ENCODE assay signal across 17 mouse cellular contexts in genomic region chr1:91404976-91405375, GRCm38 (mm10). TPM values are rescaled to one million over a fixed set of nuclear protein-coding genes. Genes with fewer than 3 reads are reported as not detected.
"Had no signal": no experiment of that assay in that cellular context is flagged by ENCODE, and none has a peak within 500 bp of the region (broad histone marks: within the 10 kb centered on the region; RNA-seq: fewer than 3 reads in every experiment).

No protein-coding gene starts in this region.

- H3K4me3 ChIP-seq: left cerebral cortex, adult 2 months; limb, embryonic 12.5 days; midbrain, embryonic 10.5 days; myocyte; neural tube, embryonic 15.5 days had no signal

- H3K4me1 ChIP-seq: limb, embryonic 12.5 days; midbrain, embryonic 10.5 days; neural tube, embryonic 15.5 days had no signal

- H3K36me3 ChIP-seq: limb, embryonic 12.5 days; midbrain, embryonic 10.5 days; neural tube, embryonic 15.5 days had no signal

- H3K9ac ChIP-seq: liver, embryonic 14.5 days; neural tube, embryonic 15.5 days had no signal

- ATAC-seq: intestine, postnatal 0 days had no signal

- H3K27me3 ChIP-seq: neural tube, embryonic 15.5 days had no signal

- H3K9me3 ChIP-seq: limb, embryonic 12.5 days; midbrain, embryonic 10.5 days; neural tube, embryonic 15.5 days had no signal

- DNase-seq: kidney, adult 9 months; kidney, postnatal 10 days; kidney, postnatal 4 days; midbrain, embryonic 14.5 days; right cerebral cortex, adult 18-20 months; right cerebral cortex, postnatal 25 days; thymus, adult 18-20 months; thymus, postnatal 14 days had no signal

- H3K4me2 ChIP-seq: limb, embryonic 12.5 days; neural tube, embryonic 15.5 days had no signal

- H3K27ac ChIP-seq: left cerebral cortex, adult 2 months; limb, embryonic 12.5 days; liver, embryonic 14.5 days; midbrain, embryonic 10.5 days; neural tube, embryonic 15.5 days had no signal

RNA-seq across cellular contexts. Expression of gene Erfe, which starts 38.7 kb away (rescaled TPM):
- total RNA-seq: layer of hippocampus, adult 8-10 months; liver, adult 2 months had no signal
- polyA plus RNA-seq: liver, adult 2 months had no signal

RNA-seq across cellular contexts. Expression of gene Klhl30, which starts 54.2 kb away (rescaled TPM):
- total RNA-seq: layer of hippocampus, adult 8-10 months; liver, adult 2 months had no signal
- polyA plus RNA-seq: liver, adult 2 months; midbrain, embryonic 14.5 days had no signal
